Mouse (Mus musculus) gastrocnemius, adult 8-10 months (tissue): Measurements from ENCODE around the gene Cd82. TPM values are rescaled to one million over a fixed set of nuclear protein-coding genes. Genes with fewer than 3 reads are reported as not detected.

Experiments used
- DNase-seq, 2 experiments: peaks; one replicate each; pipeline ENCODE4 v3.0.0; 2022; ENCODE audit warnings: low spot score in 2 of 2
- total RNA-seq, 4 experiments: library from RNA; stranded (reverse); gene quantifications; 2 replicates each; pipeline ENCODE4 v1.2.4; 2022

Gene Cd82
- total RNA-seq: 10 to 100 TPM in 1 of 4 experiments, 1 to 10 TPM in 3; 7.6 to 10.1 (median 9.8) TPM

DNA sequence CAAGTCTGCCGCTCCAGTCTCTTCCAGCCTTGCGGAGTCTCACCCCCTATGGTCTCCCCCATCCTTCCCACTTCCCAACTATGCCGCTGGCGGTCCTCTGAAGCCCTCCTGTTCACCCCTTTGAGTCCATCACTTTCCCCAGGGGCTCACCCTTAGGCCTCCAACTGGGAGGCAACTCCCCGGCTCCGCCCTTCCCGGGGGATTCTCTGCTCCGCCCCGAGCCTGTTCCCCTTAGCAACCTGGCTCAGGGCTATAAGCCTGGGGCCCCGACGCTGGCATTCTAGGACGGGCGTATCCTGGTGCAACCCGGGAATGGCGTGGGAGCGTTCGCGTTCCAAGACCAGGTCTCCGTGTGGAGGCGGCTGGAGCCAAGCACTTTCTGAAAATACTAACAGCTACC, at the start of gene Cd82:
Gene Cd82 (minus strand): TSS at position 381 of the 400 bp plus-strand sequence.
- DNase-seq: peak; percentile 36 to 60

DNA sequence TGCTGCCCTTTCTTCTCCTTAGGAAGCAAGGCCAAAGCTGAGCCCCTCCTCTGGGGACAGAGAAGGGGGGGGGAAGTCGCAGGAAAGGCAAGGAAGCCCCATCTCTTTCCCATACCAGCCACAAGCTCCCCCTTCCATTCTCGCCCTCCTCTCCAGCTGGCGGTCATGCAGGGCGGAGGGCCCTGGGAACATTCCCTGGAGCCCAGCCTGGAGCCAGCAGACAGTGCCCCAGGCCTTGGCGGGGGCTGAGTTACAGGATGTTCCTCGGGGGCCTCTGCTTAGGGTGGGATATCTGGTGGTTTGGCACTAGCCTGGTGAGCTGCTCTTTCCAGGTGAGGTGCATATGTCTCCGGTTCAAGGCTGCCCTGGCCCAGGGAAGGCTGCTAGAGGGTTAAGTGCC, 49.2 kb upstream of the Cd82 start:
- no peak for DNase-seq

DNA sequence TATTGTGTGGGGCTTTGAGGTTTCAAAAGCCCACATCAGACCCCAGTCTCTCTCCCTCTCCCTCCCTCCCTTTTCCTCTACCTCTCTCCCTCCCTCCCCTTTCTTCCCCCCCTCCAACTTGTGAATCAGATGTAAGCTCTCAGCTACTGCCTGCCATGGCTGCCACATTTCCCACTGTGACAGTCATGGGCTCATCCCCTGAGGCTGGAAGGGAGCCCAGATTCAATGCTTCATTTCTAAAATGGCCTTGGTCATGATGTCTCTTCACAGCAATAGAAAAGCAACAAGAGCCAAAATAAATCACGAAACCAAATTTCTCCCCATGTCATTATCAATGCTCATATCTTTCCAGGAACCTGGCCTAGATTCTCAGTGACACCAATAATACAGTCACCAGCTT, 47.9 kb upstream of the Cd82 start:
- no peak for DNase-seq

GRCm38 (mm10) chr2:93509777-93510750, 47.1 kb upstream of the Cd82 start:
- no peak for DNase-seq

GRCm38 (mm10) chr2:93505091-93505490, 42.2 kb upstream of the Cd82 start:
- no peak for DNase-seq

GRCm38 (mm10) chr2:93503353-93503752, 40.4 kb upstream of the Cd82 start:
- DNase-seq: no peak

DNA sequence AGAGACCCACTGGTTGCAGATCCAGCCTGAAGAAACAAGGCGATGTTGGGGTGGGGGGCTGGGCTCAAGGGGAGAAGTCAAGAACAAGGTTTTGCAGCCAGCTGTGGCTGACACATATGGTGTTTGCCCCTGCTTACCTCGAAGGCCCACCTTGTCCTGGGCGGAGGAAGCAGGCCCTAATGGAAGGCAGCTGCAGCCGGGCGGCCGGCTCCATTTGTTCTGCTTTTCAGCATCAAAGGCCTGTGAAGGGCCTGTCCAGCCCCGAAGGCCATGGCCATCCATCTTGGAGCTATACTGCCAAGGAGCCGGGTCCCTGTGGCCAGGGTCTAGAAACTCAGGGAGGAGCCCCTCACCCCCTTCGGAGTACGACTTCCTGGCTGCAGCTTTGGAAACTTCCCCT, 38.4 kb upstream of the Cd82 start:
- DNase-seq: no peak

- no peak for DNase-seq
Measured at GRCm38 (mm10) chr2:93497221-93497620, 34.3 kb upstream of the Cd82 start.

GRCm38 (mm10) chr2:93495170-93495569, 32.2 kb upstream of the Cd82 start:
- DNase-seq: no peak

GRCm38 (mm10) chr2:93493541-93493940, 30.6 kb upstream of the Cd82 start:
- no peak for DNase-seq

GRCm38 (mm10) chr2:93490516-93490915, 27.6 kb upstream of the Cd82 start:
- no peak for DNase-seq

GRCm38 (mm10) chr2:93488911-93489587, 26.1 kb upstream of the Cd82 start:
- no peak for DNase-seq

- no peak for DNase-seq
Measured at GRCm38 (mm10) chr2:93485459-93485858, 22.5 kb upstream of the Cd82 start.

DNA sequence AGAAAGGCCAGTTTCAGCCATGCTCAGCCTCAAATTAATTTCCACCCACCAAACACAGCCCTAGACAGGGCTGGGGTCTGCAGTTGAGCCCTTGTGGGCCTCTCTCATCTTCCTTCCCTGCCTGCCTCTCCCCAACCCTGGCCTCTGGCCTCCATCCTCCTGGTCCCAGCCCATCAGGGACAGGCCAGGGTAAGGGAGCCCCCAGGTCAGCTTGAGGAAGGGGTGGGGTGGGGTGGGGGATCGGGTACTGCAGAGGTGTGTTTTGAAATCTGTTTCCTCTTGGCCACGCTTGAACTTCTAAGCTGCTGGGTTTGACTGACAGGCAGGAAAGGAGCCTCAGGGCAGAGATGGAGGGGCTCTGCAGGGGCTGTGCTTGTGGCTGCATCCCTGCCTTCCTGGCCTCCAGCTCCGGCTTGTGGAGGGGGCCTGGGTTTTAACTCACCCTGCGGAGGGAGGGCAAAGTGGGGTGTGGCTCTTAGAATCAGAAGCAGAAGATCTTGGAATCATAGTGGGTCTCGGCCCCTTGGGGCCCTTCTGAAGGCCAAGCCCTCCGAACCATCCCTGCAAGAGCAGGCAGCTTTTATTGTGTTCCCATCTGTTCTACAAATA, 19.2 kb upstream of the Cd82 start:
- no peak for DNase-seq

GRCm38 (mm10) chr2:93478744-93479143, 15.8 kb upstream of the Cd82 start:
- DNase-seq: no peak

DNA sequence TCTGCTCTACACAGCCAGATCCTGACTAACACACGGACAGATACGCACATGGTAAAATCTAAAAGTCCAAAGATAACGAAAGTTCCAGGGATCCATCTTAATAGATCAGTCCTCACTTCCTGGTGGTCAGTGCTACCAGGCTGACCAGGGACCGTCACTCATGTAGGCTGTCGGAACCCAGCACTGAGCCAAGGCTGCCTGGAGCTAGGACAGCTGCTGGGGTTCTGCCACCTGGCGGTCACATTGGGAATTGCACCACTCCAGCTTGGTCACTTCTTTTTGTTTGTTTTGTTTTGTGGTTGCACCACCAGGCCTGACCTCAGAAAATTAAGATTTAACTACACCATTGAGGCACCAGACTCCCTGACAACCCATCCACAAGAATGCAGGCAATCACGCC, 14.6 kb upstream of the Cd82 start:
- peak; percentile 37 to 45 for DNase-seq

DNA sequence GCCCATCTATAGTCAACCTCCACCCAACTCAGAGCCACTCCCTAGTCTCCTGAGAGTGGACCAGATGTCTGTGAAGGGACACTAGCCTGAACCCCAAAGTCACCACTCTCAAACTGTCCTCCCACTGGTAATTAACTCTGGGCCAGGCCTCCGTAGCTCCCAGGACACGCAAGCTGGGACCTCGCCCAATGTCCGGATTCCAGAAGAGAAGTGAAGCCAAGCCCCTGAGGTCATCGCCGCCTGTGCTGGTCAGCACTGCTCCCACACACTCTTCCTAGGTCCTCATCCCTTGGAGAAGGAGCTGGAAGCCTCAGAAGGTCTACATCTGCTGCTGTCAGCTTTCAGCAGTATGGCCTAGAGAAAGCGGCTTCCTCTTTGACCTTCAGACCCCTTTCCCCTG, 13.5 kb upstream of the Cd82 start:
- peak; percentile 58 to 64 for DNase-seq

DNA sequence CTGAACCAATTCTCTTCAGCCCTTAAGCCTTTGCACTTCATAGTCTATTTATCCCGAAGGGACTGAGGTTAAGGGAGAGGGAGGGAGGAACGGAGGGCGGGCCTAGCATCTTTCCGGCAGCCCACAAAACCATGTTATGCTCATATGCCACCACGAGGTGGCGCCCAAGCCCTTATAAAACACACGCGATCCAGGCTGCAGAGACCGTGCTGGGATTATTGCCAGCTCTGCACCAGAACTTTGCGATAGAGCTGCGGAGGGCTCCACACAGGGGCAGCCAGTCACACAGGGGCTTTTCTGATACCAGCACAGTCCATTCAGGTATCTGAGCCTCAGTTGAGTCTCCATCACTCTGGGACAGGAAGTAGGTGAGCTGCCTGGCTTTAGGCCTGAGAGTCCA, 12.1 kb upstream of the Cd82 start:
- peak; percentile 83 to 89 for DNase-seq

- no peak for DNase-seq
Measured at GRCm38 (mm10) chr2:93473915-93474314, 11.0 kb upstream of the Cd82 start.

DNA sequence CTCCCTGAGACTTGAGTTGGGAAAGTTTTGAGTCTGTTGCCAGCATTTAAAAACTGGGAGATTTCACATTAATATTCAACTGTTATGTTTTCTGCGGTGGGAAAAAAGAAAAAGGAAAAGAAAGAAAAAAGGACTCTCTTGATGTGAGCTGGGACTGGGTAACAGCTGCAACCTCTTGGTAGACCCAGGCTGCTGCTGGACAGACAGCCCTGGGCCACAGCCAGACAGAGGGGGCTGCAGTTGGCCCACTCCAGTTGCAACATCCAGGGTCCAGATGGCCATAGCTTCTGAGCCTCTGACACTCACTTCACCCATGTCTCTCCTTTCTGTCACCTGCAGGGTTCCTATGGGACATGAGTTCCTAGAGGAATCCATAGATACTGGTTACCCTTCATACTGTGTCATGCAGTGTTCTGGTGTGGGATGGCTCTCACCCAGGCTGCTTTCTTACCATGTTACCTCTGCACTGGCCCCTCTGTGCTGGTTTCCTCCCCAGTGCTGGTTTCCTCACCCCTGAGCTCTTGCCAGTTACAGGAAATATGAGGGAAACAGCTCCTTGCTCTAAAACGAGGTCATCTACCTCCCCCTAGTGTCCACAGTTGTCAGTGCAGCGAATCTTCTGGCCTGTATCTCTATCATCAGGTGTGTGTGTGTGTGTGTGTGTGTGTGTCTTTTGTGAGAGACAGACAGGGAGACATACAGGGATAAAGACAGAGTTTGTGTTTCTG, 8.1 kb upstream of the Cd82 start:
- DNase-seq: peak; percentile 74 to 76

DNA sequence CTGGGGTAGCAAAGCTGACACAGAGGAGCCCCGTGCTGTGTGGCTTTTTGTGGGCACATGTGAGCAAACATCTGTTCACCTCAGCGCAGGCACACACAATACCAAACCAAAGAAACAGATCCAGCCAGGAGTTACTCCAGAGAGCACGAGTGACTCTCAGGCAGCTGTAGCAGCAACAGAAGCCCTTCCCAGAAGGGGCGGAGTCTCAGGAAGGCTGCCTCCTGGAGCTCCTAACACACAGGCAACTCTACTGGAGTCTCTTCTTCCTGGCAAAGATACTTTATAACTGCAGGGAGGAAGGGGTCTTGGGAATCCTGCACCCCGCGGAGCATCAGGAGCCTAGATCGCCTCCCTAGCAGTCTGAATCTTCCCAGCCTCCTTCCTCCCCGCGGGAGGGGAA, 7.2 kb upstream of the Cd82 start:
- DNase-seq: peak; percentile 39 to 56
